Mouse (Mus musculus) adrenal gland, postnatal 0 days (tissue): ENCODE data around the gene Ogfod1. TPM values are rescaled to one million over a fixed set of nuclear protein-coding genes. Genes with fewer than 3 reads are reported as not detected.

Experiments
- polyA plus RNA-seq: library from polyadenylated mRNA; unstranded; fragments of >200 nt; fragmentation: Nextera tagmentation; extraction: Ambion mirVana; gene quantifications from 2 replicates; pipeline ENCODE4 v1.2.1, GENCODE M21; 2015

Ogfod1 gene
- 4.0 and 6.9 TPM in 2 replicates for polyA plus RNA-seq

GRCm38 (mm10) chr8:94036944-94037524 is at the start of gene Ogfod1, which contains the start of gene Nudt21:
Gene Ogfod1 (plus strand): TSS chr8:94037198.
Gene Nudt21 (minus strand): TSS chr8:94037031.

GRCm38 (mm10) chr8:94012013-94012951 is 24.7 kb upstream of the Ogfod1 start, which contains the start of gene Amfr:
Gene Amfr (minus strand): TSS chr8:94012842.

GRCm38 (mm10) chr8:94098081-94098974 is 61.3 kb downstream of the Ogfod1 start, which contains the start of gene Bbs2:
Gene Bbs2 (minus strand): TSS chr8:94098928.

Other genes with a start within 250 kb of the Ogfod1 start
- gene Gnao1, start 227.2 kb upstream of the Ogfod1 start, polyA plus RNA-seq, result 16.9 and 50.2 TPM in 2 replicates
- 68.5 and 103 TPM in 2 replicates for gene Amfr, start 24.4 kb upstream of the Ogfod1 start, polyA plus RNA-seq
- 82.9 and 85.1 TPM in 2 replicates for gene Nudt21, start 167 bp upstream of the Ogfod1 start, polyA plus RNA-seq
- gene Bbs2, start 61.7 kb downstream of the Ogfod1 start, polyA plus RNA-seq, result 14.1 and 15.6 TPM in 2 replicates
- gene Mt4, start 100.0 kb downstream of the Ogfod1 start, polyA plus RNA-seq, result not detected in 2 replicates
- gene Mt3, start 115.4 kb downstream of the Ogfod1 start, polyA plus RNA-seq, result 7.7 and 21.5 TPM in 2 replicates
- gene Mt2, start 135.5 kb downstream of the Ogfod1 start, polyA plus RNA-seq, result 63.2 and 94.1 TPM in 2 replicates
- gene Mt1, start 141.9 kb downstream of the Ogfod1 start, polyA plus RNA-seq, result 283 and 409 TPM in 2 replicates
- 14.6 and 21.1 TPM in 2 replicates for gene Nup93, start 177.4 kb downstream of the Ogfod1 start, polyA plus RNA-seq